Mouse (Mus musculus) thymus, postnatal 10 days (tissue): ENCODE data around the gene Ctf2.
A peak's percentile ranks its signal among the peaks of the same experiment; 100 is the strongest.

ENCODE experiments used
- DNase-seq, 2 experiments: peaks; one replicate each; pipeline ENCODE4 v3.0.0; 2021; ENCODE audit warnings: low spot score in 2 of 2

The Ctf2 gene

GRCm38 (mm10) chr7:127686740-127687449 lies 45.1 kb downstream of the Ctf2 start:
- no peak for DNase-seq

DNA sequence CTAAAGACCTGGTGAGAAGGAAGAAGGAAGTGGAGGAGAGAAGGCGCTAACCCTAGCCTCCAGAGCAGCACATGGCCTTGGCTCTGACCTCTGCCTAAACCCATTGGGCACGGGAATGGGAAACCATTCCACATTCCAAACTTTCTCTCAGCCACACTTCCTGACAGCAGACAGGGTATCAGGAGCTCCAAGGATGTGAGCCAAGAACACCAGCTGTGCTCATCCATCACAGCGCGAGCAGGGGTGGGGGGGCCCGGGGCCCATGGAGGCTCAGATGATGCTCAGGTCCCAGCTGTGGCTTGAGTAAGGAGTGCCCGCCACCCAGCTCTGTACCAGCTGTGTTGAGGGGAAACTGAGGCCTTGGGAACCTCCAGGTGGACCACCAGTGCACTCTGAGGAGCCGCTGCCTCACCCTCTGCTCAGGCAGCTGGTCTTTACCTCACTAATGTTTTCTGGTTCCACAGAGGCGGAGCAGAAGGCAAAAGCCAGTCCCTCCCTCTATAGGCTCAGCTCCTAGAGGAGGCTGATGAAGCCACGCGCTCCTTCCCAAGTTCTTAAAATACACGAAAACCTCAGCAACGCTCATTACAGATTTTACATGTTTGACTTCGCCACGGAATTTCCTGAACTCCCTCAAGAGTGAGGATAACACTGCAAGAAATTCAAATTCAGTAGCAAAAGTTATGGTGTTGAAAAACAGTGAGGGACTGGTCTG lies 46.5 kb downstream of the Ctf2 start:
- DNase-seq: no peak

DNA sequence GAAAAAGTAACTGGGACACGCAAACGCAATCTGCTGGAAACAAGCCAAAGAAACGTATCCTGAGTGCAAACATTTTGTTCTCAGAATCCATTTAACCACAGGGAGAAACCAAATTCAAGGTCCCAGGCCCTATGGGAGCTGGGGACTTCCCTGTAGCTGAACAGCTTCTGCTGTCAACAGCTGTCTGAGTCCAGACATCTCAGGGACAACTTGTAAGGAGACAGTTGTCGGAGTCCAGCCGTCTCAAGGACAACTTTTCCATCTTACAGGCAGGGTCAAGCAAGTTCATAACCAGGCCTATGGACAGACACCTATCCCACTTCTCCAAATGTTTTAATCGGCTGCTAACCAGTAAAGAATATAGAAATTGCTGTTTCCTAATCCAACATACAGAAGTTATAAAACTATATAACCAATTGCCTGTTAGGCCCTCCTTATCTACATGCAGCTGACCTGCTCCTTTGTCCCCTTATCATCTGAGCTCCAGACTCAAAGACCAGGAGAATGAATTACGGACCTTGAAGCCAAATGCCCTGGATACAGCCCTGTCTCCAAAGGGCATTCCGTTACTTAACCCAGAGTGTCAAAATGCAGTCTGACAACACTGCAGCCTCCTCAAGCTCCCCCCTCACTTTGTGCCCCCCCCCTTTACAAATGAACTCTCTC lies 49.9 kb downstream of the Ctf2 start:
- no peak for DNase-seq

DNA sequence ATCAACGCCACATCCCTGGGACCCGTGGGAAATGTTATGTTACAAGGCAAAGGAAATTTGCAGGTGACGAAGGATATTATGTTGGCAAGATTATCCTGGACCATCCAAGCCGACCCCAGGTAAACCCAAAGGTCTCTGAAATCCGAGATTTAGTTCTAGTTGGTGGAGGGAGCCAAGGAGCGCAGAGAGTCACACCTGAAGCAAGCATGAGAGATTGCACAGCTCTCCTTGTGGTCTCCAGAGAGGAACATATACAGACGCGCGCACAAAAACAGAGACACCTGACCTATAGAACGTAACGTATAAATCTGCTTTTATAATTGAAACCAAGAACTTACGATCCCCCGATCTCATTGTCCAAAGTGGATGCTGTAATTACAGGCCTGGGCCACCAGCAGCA lies 51.4 kb downstream of the Ctf2 start:
- DNase-seq: no peak

- DNase-seq: no peak
These were observed 53.2 kb downstream of the Ctf2 start for GRCm38 (mm10) chr7:127678811-127679210.

- no peak for DNase-seq
These were observed 54.4 kb downstream of the Ctf2 start for GRCm38 (mm10) chr7:127677609-127678008.

- DNase-seq: peak; percentile 36 to 73
These were observed 54.9 kb downstream of the Ctf2 start for GRCm38 (mm10) chr7:127677077-127677476.

- DNase-seq: no peak
These were observed 56.6 kb downstream of the Ctf2 start for GRCm38 (mm10) chr7:127675391-127675811.

DNA sequence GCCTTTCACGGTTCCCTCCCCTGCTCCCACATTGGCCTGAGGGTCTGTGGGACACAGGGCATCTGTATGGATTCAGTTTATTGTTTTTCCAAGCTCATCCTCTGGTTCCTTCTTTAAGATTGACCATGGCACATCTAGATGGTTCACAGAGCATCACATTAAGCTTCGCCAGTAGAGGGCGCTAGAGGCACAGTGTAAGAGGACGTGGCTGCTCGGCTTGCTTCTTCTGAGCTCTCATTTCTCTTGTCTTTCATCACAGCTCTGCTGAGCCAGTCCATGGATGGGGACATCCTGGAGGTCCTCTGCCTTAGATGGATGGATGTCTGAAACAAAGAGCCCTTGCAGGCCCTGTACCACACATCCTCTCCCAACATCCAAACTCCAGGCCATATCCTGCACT lies 57.0 kb downstream of the Ctf2 start:
- DNase-seq: peak; percentile 64 to 90

- DNase-seq: no peak
These were observed 59.2 kb downstream of the Ctf2 start for GRCm38 (mm10) chr7:127672776-127673175.

GRCm38 (mm10) chr7:127671880-127672774 lies 59.8 kb downstream of the Ctf2 start:
- DNase-seq: no peak
